Mouse (Mus musculus) midbrain, embryonic 15.5 days (tissue): ENCODE measurements around the gene Gm4307. TPM values are rescaled to one million over a fixed set of nuclear protein-coding genes. Genes with fewer than 3 reads are reported as not detected.
"Not testable (repeated sequence)": the region's sequence is repeated elsewhere in the genome, so short reads cannot be mapped to it uniquely, and the experiment has no call there.

Experiments used
- ATAC-seq: fragments of 200-750 bp; cut with Nextera tagmentation; replicated peaks from 2 replicates; pipeline ENCODE4 v1.8.0; 2017; ENCODE audit warnings: moderate TSS enrichment
- H3K27ac ChIP-seq: fragments of 300-500 bp; sonication (generic); 2 replicates; pipeline ENCODE4 v1.5.1; 2015; ENCODE audit warnings: mild to moderate bottlenecking, inconsistent platforms
- H3K27me3 ChIP-seq: fragments of 300-500 bp; sonication (generic); replicated peaks from 2 replicates; pipeline ENCODE4 v1.6.1; 2015; ENCODE audit warnings: inconsistent platforms
- H3K36me3 ChIP-seq: fragments of 300-500 bp; sonication (generic); replicated peaks from 2 replicates; pipeline ENCODE4 v1.6.1; 2015; ENCODE audit warnings: inconsistent platforms
- H3K4me1 ChIP-seq: fragments of 300-500 bp; sonication (generic); 2 replicates; pipeline ENCODE4 v1.6.1; 2015; ENCODE audit warnings: inconsistent platforms
- H3K4me2 ChIP-seq: fragments of 300-500 bp; sonication (generic); 2 replicates; pipeline ENCODE4 v1.6.1; 2015; ENCODE audit warnings: inconsistent platforms, mild to moderate bottlenecking, moderate library complexity
- H3K4me3 ChIP-seq: fragments of 300-500 bp; sonication (generic); 2 replicates; pipeline ENCODE4 v1.5.1; 2015; ENCODE audit warnings: mild to moderate bottlenecking, inconsistent platforms
- H3K9ac ChIP-seq: fragments of 300-500 bp; sonication (generic); 2 replicates; pipeline ENCODE4 v1.6.1; 2015; ENCODE audit warnings: mild to moderate bottlenecking, inconsistent platforms
- H3K9me3 ChIP-seq: fragments of 300-500 bp; sonication (generic); 2 replicates; pipeline ENCODE4 v1.6.1; 2016; ENCODE audit warnings: inconsistent platforms
- WGBS: fragments of 180-500 bp; shearing (Covaris S2); methylation state at CpG from one replicate; pipeline ENCODE4 v1.1.7; 2015; ENCODE audit warnings: mixed read lengths; 5-methylcytosine and 5-hydroxymethylcytosine counted together
- polyA plus RNA-seq: library from polyadenylated mRNA; unstranded; fragments of >200 nt; fragmentation: Nextera tagmentation; extraction: Ambion mirVana; gene quantifications from 2 replicates; pipeline ENCODE4 v1.2.1, GENCODE M21; 2015

Gm4307 gene
- not detected in 2 replicates for polyA plus RNA-seq

DNA sequence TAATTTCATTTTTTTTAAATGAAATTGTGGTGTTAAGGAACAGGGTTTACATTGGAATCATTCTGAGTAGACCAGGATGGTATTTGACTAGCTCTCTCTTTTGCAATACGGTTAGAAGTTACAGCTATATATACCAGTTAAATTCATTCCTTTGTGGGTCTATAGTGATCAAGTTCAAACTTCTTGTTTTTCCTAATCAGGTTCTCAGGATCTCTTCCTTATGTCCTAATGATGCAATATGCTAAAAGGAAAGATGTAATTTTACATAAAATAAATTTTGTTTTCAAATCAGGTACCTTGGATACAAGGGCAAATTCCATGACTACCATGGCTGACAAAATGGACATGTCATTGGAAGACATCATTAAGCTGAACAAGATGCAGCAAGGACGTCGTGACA, at the start of gene Gm4307:
Gene Gm4307, plus strand, starts transcription at position 301 of the 400 bp plus-strand sequence.
- not testable (repeated sequence) for H3K4me2 ChIP-seq, H3K4me1 ChIP-seq, H3K9ac ChIP-seq, H3K9me3 ChIP-seq, H3K4me3 ChIP-seq, H3K27me3 ChIP-seq, ATAC-seq, H3K27ac ChIP-seq, H3K36me3 ChIP-seq
- WGBS = no CpG with 5 or more reads among the region's 3 CpGs

DNA sequence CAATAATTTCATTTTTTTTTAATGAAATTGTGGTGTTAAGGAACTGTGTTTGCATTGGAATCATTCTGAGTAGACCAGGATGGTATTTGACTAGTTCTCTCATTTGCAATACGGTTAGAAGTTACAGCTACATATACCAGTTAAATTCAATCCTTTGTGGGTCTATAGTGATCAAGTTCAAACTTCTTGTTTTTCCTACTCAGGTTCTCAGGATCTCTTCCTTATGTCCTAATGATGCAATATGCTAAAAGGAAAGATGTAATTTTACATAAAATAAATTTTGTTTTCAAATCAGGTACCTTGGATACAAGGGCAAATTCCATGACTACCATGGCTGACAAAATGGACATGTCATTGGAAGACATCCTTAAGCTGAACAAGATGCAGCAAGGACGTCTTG, 25.8 kb upstream of the Gm4307 start, which contains the start of gene Gm4301:
Gene Gm4301, plus strand, starts transcription at position 301 of the 400 bp plus-strand sequence.
- not testable (repeated sequence) for H3K27me3 ChIP-seq, H3K9ac ChIP-seq, H3K27ac ChIP-seq, H3K4me3 ChIP-seq, ATAC-seq, H3K9me3 ChIP-seq, H3K36me3 ChIP-seq, H3K4me1 ChIP-seq, H3K4me2 ChIP-seq
- WGBS = no CpG with 5 or more reads among the region's 2 CpGs

DNA sequence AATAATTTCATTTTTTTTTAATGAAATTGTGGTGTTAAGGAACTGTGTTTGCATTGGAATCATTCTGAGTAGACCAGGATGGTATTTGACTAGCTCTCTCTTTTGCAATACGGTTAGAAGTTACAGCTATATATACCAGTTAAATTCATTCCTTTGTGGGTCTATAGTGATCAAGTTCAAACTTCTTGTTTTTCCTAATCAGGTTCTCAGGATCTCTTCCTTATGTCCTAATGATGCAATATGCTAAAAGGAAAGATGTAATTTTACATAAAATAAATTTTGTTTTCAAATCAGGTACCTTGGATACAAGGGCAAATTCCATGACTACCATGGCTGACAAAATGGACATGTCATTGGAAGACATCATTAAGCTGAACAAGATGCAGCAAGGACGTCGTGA, 20.6 kb upstream of the Gm4307 start, which contains the start of gene Gm4302:
Gene Gm4302, plus strand, starts transcription at position 301 of the 400 bp plus-strand sequence.
- not testable (repeated sequence) for H3K4me1 ChIP-seq, H3K36me3 ChIP-seq, H3K9me3 ChIP-seq, ATAC-seq, H3K9ac ChIP-seq, H3K27ac ChIP-seq, H3K4me2 ChIP-seq, H3K4me3 ChIP-seq, H3K27me3 ChIP-seq
- no CpG with 5 or more reads among the region's 3 CpGs for WGBS

DNA sequence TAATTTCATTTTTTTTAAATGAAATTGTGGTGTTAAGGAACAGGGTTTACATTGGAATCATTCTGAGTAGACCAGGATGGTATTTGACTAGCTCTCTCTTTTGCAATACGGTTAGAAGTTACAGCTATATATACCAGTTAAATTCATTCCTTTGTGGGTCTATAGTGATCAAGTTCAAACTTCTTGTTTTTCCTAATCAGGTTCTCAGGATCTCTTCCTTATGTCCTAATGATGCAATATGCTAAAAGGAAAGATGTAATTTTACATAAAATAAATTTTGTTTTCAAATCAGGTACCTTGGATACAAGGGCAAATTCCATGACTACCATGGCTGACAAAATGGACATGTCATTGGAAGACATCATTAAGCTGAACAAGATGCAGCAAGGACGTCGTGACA, 15.5 kb upstream of the Gm4307 start, which contains the start of gene Gm4303:
Gene Gm4303, plus strand, starts transcription at position 301 of the 400 bp plus-strand sequence.
- not testable (repeated sequence) for H3K36me3 ChIP-seq, H3K4me3 ChIP-seq, H3K27me3 ChIP-seq, ATAC-seq, H3K4me1 ChIP-seq, H3K27ac ChIP-seq, H3K9ac ChIP-seq, H3K9me3 ChIP-seq, H3K4me2 ChIP-seq
- no CpG with 5 or more reads among the region's 3 CpGs for WGBS

DNA sequence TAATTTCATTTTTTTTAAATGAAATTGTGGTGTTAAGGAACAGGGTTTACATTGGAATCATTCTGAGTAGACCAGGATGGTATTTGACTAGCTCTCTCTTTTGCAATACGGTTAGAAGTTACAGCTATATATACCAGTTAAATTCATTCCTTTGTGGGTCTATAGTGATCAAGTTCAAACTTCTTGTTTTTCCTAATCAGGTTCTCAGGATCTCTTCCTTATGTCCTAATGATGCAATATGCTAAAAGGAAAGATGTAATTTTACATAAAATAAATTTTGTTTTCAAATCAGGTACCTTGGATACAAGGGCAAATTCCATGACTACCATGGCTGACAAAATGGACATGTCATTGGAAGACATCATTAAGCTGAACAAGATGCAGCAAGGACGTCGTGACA, 10.3 kb upstream of the Gm4307 start, which contains the start of gene Gm4305:
Gene Gm4305, plus strand, starts transcription at position 301 of the 400 bp plus-strand sequence.
- H3K9ac ChIP-seq, H3K27ac ChIP-seq, H3K36me3 ChIP-seq, H3K4me3 ChIP-seq, H3K9me3 ChIP-seq, ATAC-seq, H3K27me3 ChIP-seq, H3K4me1 ChIP-seq, H3K4me2 ChIP-seq: not testable (repeated sequence)
- WGBS = no CpG with 5 or more reads among the region's 3 CpGs

DNA sequence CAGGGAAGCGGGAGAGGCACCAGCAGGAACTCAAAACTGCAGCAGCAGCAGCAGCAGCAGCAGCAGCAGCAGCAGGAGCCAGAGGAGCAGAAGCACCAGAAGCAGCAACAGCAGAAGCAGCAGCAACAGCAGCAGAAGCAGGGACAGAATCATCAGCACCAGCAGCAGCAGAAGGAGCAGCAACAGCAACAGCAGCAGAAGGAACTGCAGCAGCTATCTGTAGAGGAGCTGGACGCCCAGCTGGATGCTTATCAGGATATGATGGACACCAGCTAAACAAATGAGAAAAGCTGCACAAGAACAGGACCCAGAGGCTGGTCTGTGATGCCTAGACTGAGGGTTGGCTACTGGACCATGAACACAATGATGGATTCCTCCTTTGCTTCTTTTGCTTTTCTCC, 4.3 kb upstream of the Gm4307 start:
- not testable (repeated sequence) for H3K9me3 ChIP-seq, H3K27me3 ChIP-seq, H3K9ac ChIP-seq, H3K4me1 ChIP-seq, H3K36me3 ChIP-seq, ATAC-seq, H3K4me3 ChIP-seq, H3K27ac ChIP-seq, H3K4me2 ChIP-seq
- WGBS = 93% methylated on average over 2 of the region's 2 CpGs

DNA sequence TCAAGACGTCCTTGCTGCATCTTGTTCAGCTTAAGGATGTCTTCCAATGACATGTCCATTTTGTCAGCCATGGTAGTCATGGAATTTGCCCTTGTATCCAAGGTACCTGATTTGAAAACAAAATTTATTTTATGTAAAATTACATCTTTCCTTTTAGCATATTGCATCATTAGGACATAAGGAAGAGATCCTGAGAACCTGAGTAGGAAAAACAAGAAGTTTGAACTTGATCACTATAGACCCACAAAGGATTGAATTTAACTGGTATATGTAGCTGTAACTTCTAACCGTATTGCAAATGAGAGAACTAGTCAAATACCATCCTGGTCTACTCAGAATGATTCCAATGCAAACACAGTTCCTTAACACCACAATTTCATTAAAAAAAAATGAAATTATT, 21.3 kb downstream of the Gm4307 start, which contains the start of gene Gm4312:
Gene Gm4312, minus strand, starts transcription at position 101 of the 400 bp plus-strand sequence.
- not testable (repeated sequence) for H3K9me3 ChIP-seq, H3K4me3 ChIP-seq, H3K9ac ChIP-seq, ATAC-seq, H3K4me1 ChIP-seq, H3K27me3 ChIP-seq, H3K4me2 ChIP-seq, H3K36me3 ChIP-seq, H3K27ac ChIP-seq
- WGBS = no CpG with 5 or more reads among the region's 2 CpGs

DNA sequence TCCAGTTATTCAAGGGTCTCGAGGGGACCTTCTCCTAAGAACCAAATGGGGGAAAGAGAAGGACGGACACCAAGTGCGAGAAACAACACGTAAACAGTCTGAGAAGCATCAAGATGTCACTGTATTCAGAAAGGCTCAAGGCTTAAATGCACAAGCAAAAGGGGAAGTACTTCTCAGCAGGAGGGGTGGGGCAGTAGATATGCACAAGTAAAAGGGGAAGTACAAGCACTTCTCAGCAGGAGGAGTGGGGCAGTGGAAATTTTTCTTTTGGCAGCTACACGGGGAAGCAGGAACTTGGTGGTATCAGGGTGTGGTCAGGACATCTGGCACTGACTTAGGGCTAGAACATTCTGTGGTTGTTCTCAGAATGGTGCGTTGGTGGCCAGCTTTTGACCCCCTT, 41.2 kb downstream of the Gm4307 start:
- WGBS = 87% methylated on average over 6 of the region's 6 CpGs
- H3K4me2 ChIP-seq, ATAC-seq, H3K27ac ChIP-seq, H3K36me3 ChIP-seq, H3K4me3 ChIP-seq, H3K4me1 ChIP-seq, H3K27me3 ChIP-seq, H3K9ac ChIP-seq, H3K9me3 ChIP-seq: not testable (repeated sequence)

Other genes with a start within 250 kb of the Gm4307 start
- not detected in 2 replicates for gene Gm4301, start 25.7 kb upstream of the Gm4307 start, polyA plus RNA-seq
- gene Gm4302, start 20.5 kb upstream of the Gm4307 start, polyA plus RNA-seq = not detected in 2 replicates
- not detected in 2 replicates for gene Gm4303, start 15.4 kb upstream of the Gm4307 start, polyA plus RNA-seq
- gene Gm4305, start 10.2 kb upstream of the Gm4307 start, polyA plus RNA-seq = not detected in 2 replicates
- not detected in 2 replicates for gene Gm4312, start 21.2 kb downstream of the Gm4307 start, polyA plus RNA-seq
- 10.0 and 11.5 TPM in 2 replicates for gene Tmtc3, start 126.0 kb downstream of the Gm4307 start, polyA plus RNA-seq
- gene Cep290, start 126.2 kb downstream of the Gm4307 start, polyA plus RNA-seq = 6.3 and 6.9 TPM in 2 replicates
- gene 4930430F08Rik, start 229.1 kb downstream of the Gm4307 start, polyA plus RNA-seq = 13.9 and 14.2 TPM in 2 replicates
- gene 1700017N19Rik, start 229.1 kb downstream of the Gm4307 start, polyA plus RNA-seq = 0.15 TPM in 1 of 2 replicates, not detected in the other